Mouse (Mus musculus): ENCODE results near the gene Lrrc45. TPM values are rescaled to one million over a fixed set of nuclear protein-coding genes. Genes with fewer than 3 reads are reported as not detected.

The Lrrc45 gene
- polyA plus RNA-seq, 1 experiment from 2014 or later, result 58.2 TPM

DNA sequence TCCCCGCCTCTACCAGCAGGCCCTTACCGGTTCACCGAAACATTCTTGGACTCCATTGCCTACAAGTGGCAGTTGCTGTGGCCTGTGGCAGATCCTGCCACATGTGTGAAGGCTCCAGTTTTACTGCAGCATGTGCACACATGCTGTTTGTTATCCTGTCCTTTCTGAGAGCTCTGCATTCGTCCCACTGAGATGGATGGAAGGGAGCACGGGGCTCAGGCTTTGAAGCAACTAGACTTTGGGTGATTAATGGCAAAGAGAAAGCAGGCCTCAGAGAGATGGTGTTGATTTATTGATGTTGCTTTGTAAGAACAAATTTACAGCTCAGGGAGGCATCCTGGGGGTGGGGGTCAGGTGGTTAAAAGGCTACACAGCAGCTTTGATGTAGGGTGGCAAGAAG is 3.1 kb upstream of the Lrrc45 start:
- WGBS, result 72% methylated on average over 5 of the region's 5 CpGs
- no peak for ATAC-seq (ENCODE audit: low read depth)
- H3K9me3 ChIP-seq (ENCODE audit: control insufficient read depth, low read length), result no peaks in the 10 kb centered on the region
- no peak overlapping the region for H3K4me3 ChIP-seq (ENCODE audit: low read length)
- no peak overlapping the region for H3K27ac ChIP-seq (ENCODE audit: low read length)
- H3K4me1 ChIP-seq (replicated peaks; ENCODE audit: control insufficient read depth, insufficient read depth, low read length), result peaks cover 31% of the 10 kb centered on the region
- no peaks in the 10 kb centered on the region for H3K27me3 ChIP-seq (ENCODE audit: control insufficient read depth, insufficient read depth, low read depth, low read length)
- no peak overlapping the region for H3K9ac ChIP-seq (ENCODE audit: low read length)
- no peak overlapping the region for H3K4me2 ChIP-seq (ENCODE audit: low read depth, low read length)
- no peaks in the 10 kb centered on the region; the same call in none of the 2 replicates for H3K36me3 ChIP-seq (ENCODE audit: control insufficient read depth, insufficient read depth, low read length)

GRCm38 (mm10) chr11:120711980-120712604 is 1.6 kb upstream of the Lrrc45 start:
- Histone ChIP-seq H3K4me1 (replicated peaks; ENCODE audit: control insufficient read depth, insufficient read depth, low read length) (peaks cover 22% of the 10 kb centered on the region), H3K27me3 (ENCODE audit: control insufficient read depth, insufficient read depth, low read depth, low read length) (no peaks in the 10 kb centered on the region), H3K9me3 (ENCODE audit: control insufficient read depth, low read length) (no peaks in the 10 kb centered on the region), H3K27ac (ENCODE audit: low read length) (no peak overlapping the region), H3K4me3 (ENCODE audit: low read length) (peak overlapping the region; percentile 64; the same call in 1 of the 2 replicates), H3K4me2 (ENCODE audit: low read depth, low read length) (peak overlapping the region; percentile 97), H3K9ac (ENCODE audit: low read length) (peak overlapping the region; percentile 66; the same call in 1 of the 2 replicates), H3K36me3 (ENCODE audit: control insufficient read depth, insufficient read depth, low read length) (peaks cover 5% of the 10 kb centered on the region)
- WGBS, result 56% methylated on average over 8 of the region's 8 CpGs
- no peak for ATAC-seq (ENCODE audit: low read depth)

GRCm38 (mm10) chr11:120712771-120713568 is 755 bp upstream of the Lrrc45 start:
- under 1% methylated on average over 38 of the region's 38 CpGs for WGBS
- peak; percentile 26 for ATAC-seq (ENCODE audit: low read depth)
- Histone ChIP-seq H3K4me1 (replicated peaks; ENCODE audit: control insufficient read depth, insufficient read depth, low read length) (peaks cover 16% of the 10 kb centered on the region), H3K36me3 (ENCODE audit: control insufficient read depth, insufficient read depth, low read length) (peaks cover 11% of the 10 kb centered on the region), H3K27ac (ENCODE audit: low read length) (peak overlapping the region; percentile 30), H3K9me3 (ENCODE audit: control insufficient read depth, low read length) (no peaks in the 10 kb centered on the region), H3K9ac (ENCODE audit: low read length) (peak overlapping the region; percentile 66), H3K4me3 (ENCODE audit: low read length) (peak overlapping the region; percentile 64), H3K27me3 (ENCODE audit: control insufficient read depth, insufficient read depth, low read depth, low read length) (no peaks in the 10 kb centered on the region), H3K4me2 (ENCODE audit: low read depth, low read length) (peak overlapping the region; percentile 97)

GRCm38 (mm10) chr11:120714546-120714945 is 821 bp downstream of the Lrrc45 start:
- Histone ChIP-seq H3K27me3 (ENCODE audit: control insufficient read depth, insufficient read depth, low read depth, low read length) (no peaks in the 10 kb centered on the region), H3K4me1 (replicated peaks; ENCODE audit: control insufficient read depth, insufficient read depth, low read length) (peaks cover 16% of the 10 kb centered on the region), H3K4me2 (ENCODE audit: low read depth, low read length) (peak overlapping the region; percentile 96), H3K9ac (ENCODE audit: low read length) (peak overlapping the region; percentile 79), H3K9me3 (ENCODE audit: control insufficient read depth, low read length) (no peaks in the 10 kb centered on the region), H3K36me3 (ENCODE audit: control insufficient read depth, insufficient read depth, low read length) (peaks cover 17% of the 10 kb centered on the region), H3K4me3 (ENCODE audit: low read length) (peak overlapping the region; percentile 64), H3K27ac (ENCODE audit: low read length) (no peak overlapping the region)
- ATAC-seq (ENCODE audit: low read depth), result no peak
- WGBS, result 30% methylated on average over 10 of the region's 10 CpGs

DNA sequence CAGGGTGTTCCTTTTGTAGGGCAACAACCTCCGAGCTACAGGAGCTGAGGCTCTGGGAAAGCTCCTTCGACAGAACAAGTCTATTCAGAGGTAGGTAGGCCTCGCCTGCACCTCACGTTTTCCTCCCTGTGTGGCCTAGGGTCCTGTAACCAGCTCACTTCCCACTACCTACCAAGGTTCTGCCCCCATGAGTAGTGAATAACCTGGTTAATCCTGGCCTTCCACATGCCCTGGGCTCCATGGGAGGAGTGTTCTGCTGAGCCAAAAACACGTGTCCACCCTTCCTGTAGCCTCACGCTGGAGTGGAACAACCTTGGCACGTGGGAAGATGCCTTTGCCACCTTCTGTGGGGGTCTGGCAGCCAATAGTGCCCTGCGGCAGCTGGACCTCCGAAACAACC is 1.4 kb downstream of the Lrrc45 start:
- Histone ChIP-seq H3K36me3 (ENCODE audit: control insufficient read depth, insufficient read depth, low read length) (peaks cover 17% of the 10 kb centered on the region), H3K9ac (ENCODE audit: low read length) (no peak overlapping the region), H3K4me3 (ENCODE audit: low read length) (no peak overlapping the region), H3K27me3 (ENCODE audit: control insufficient read depth, insufficient read depth, low read depth, low read length) (no peaks in the 10 kb centered on the region), H3K4me1 (replicated peaks; ENCODE audit: control insufficient read depth, insufficient read depth, low read length) (peaks cover 16% of the 10 kb centered on the region), H3K9me3 (ENCODE audit: control insufficient read depth, low read length) (no peaks in the 10 kb centered on the region), H3K4me2 (ENCODE audit: low read depth, low read length) (no peak overlapping the region), H3K27ac (ENCODE audit: low read length) (no peak overlapping the region)
- ATAC-seq (ENCODE audit: low read depth), result no peak
- 90% methylated on average over 9 of the region's 9 CpGs for WGBS

- Histone ChIP-seq H3K4me1 (replicated peaks; ENCODE audit: control insufficient read depth, insufficient read depth, low read length) (peaks cover 25% of the 10 kb centered on the region), H3K9me3 (ENCODE audit: control insufficient read depth, low read length) (no peaks in the 10 kb centered on the region), H3K36me3 (ENCODE audit: control insufficient read depth, insufficient read depth, low read length) (peaks cover 17% of the 10 kb centered on the region), H3K27ac (ENCODE audit: low read length) (no peak overlapping the region), H3K9ac (ENCODE audit: low read length) (no peak overlapping the region), H3K4me3 (ENCODE audit: low read length) (no peak overlapping the region), H3K27me3 (ENCODE audit: control insufficient read depth, insufficient read depth, low read depth, low read length) (peaks cover 4% of the 10 kb centered on the region), H3K4me2 (ENCODE audit: low read depth, low read length) (no peak overlapping the region)
- ATAC-seq (ENCODE audit: low read depth), result no peak
- 92% methylated on average over 9 of the region's 9 CpGs for WGBS
Measured at GRCm38 (mm10) chr11:120719242-120719641, 5.5 kb downstream of the Lrrc45 start.

- Histone ChIP-seq H3K4me2 (ENCODE audit: low read depth, low read length) (no peak overlapping the region), H3K9me3 (ENCODE audit: control insufficient read depth, low read length) (no peaks in the 10 kb centered on the region), H3K27me3 (ENCODE audit: control insufficient read depth, insufficient read depth, low read depth, low read length) (peaks cover 4% of the 10 kb centered on the region), H3K9ac (ENCODE audit: low read length) (no peak overlapping the region), H3K4me1 (replicated peaks; ENCODE audit: control insufficient read depth, insufficient read depth, low read length) (peaks cover 19% of the 10 kb centered on the region), H3K27ac (ENCODE audit: low read length) (no peak overlapping the region), H3K36me3 (ENCODE audit: control insufficient read depth, insufficient read depth, low read length) (peaks cover 17% of the 10 kb centered on the region), H3K4me3 (ENCODE audit: low read length) (no peak overlapping the region)
- WGBS, result 83% methylated on average over 13 of the region's 13 CpGs
- no peak for ATAC-seq (ENCODE audit: low read depth)
Measured at GRCm38 (mm10) chr11:120719841-120720376, 6.2 kb downstream of the Lrrc45 start.

- H3K9ac ChIP-seq (ENCODE audit: low read length), result peak overlapping the region; percentile 76
- H3K4me1 ChIP-seq (replicated peaks; ENCODE audit: control insufficient read depth, insufficient read depth, low read length), result peaks cover 18% of the 10 kb centered on the region
- peaks cover 4% of the 10 kb centered on the region for H3K27me3 ChIP-seq (ENCODE audit: control insufficient read depth, insufficient read depth, low read depth, low read length)
- ATAC-seq (ENCODE audit: low read depth), result peak; percentile 24
- H3K27ac ChIP-seq (ENCODE audit: low read length), result peak overlapping the region; percentile 49
- H3K9me3 ChIP-seq (ENCODE audit: control insufficient read depth, low read length), result no peaks in the 10 kb centered on the region
- WGBS, result 11% methylated on average over 17 of the region's 17 CpGs
- peak overlapping the region; percentile 67 for H3K4me3 ChIP-seq (ENCODE audit: low read length)
- peak overlapping the region; percentile 98 for H3K4me2 ChIP-seq (ENCODE audit: low read depth, low read length)
- peaks cover 17% of the 10 kb centered on the region for H3K36me3 ChIP-seq (ENCODE audit: control insufficient read depth, insufficient read depth, low read length)
Measured at GRCm38 (mm10) chr11:120720450-120720849, 6.7 kb downstream of the Lrrc45 start.

Data from lung, embryonic 16.5 days (tissue).